Mouse (Mus musculus): ENCODE data around the gene Hist1h2bc. TPM values are rescaled to one million over a fixed set of nuclear protein-coding genes. Genes with fewer than 3 reads are reported as not detected.
"Not testable (repeated sequence)": the region's sequence is repeated elsewhere in the genome, so short reads cannot be mapped to it uniquely, and the experiment has no call there.

Hist1h2bc gene
- total RNA-seq, 2 experiments from 2014 or later: 50.8 to 57.7 TPM

- no peak for DNase-seq
Measured at GRCm38 (mm10) chr13:23699767-23700166, 15.8 kb downstream of the Hist1h2bc start.

GRCm38 (mm10) chr13:23700786-23701520 is 17.0 kb downstream of the Hist1h2bc start:
- DNase-seq: peak; percentile 58 to 68

GRCm38 (mm10) chr13:23702220-23702619 is 18.2 kb downstream of the Hist1h2bc start:
- no peak for DNase-seq

- DNase-seq: not testable (repeated sequence)
Measured at GRCm38 (mm10) chr13:23702801-23703200, 18.8 kb downstream of the Hist1h2bc start.

GRCm38 (mm10) chr13:23705751-23706356 is 21.9 kb downstream of the Hist1h2bc start:
- no peak for DNase-seq

- no peak for DNase-seq
Measured at GRCm38 (mm10) chr13:23706771-23707170, 22.8 kb downstream of the Hist1h2bc start.

GRCm38 (mm10) chr13:23708041-23708440 is 24.0 kb downstream of the Hist1h2bc start:
- DNase-seq: no peak

GRCm38 (mm10) chr13:23708654-23709053 is 24.7 kb downstream of the Hist1h2bc start:
- no peak for DNase-seq

- DNase-seq: no peak
Measured at GRCm38 (mm10) chr13:23709714-23710373, 25.8 kb downstream of the Hist1h2bc start.

- no peak for DNase-seq
Measured at GRCm38 (mm10) chr13:23710374-23711089, 26.5 kb downstream of the Hist1h2bc start, which contains the start of gene Hfe. TSS of gene Hfe (minus strand) at chr13:23710854.

- DNase-seq: no peak
Measured at GRCm38 (mm10) chr13:23716261-23717042, 32.5 kb downstream of the Hist1h2bc start.

- no peak for DNase-seq
Measured at GRCm38 (mm10) chr13:23717176-23717575, 33.2 kb downstream of the Hist1h2bc start.

- not testable (repeated sequence) for DNase-seq
Measured at GRCm38 (mm10) chr13:23717593-23718245, 33.7 kb downstream of the Hist1h2bc start.

- no peak for DNase-seq
Measured at GRCm38 (mm10) chr13:23724239-23724638, 40.2 kb downstream of the Hist1h2bc start.

GRCm38 (mm10) chr13:23725213-23725612 is 41.2 kb downstream of the Hist1h2bc start:
- DNase-seq: no peak

- DNase-seq: no peak
Measured at GRCm38 (mm10) chr13:23728472-23729191, 44.6 kb downstream of the Hist1h2bc start.

- DNase-seq: no peak
Measured at GRCm38 (mm10) chr13:23729192-23729525, 45.2 kb downstream of the Hist1h2bc start.

GRCm38 (mm10) chr13:23729706-23730105 is 45.7 kb downstream of the Hist1h2bc start:
- no peak for DNase-seq

- DNase-seq: no peak
Measured at GRCm38 (mm10) chr13:23730479-23730878, 46.5 kb downstream of the Hist1h2bc start.

- DNase-seq: no peak
Measured at GRCm38 (mm10) chr13:23732156-23732804, 48.3 kb downstream of the Hist1h2bc start.

Data from layer of hippocampus, postnatal 36 days (tissue).